Mouse (Mus musculus) left cerebral cortex, adult 11 months (tissue): Measurements from ENCODE around the gene Inca1.

ENCODE experiments used
- DNase-seq: peaks from one replicate; pipeline ENCODE4 v3.0.0; 2022; ENCODE audit warnings: low spot score

Gene Inca1

DNA sequence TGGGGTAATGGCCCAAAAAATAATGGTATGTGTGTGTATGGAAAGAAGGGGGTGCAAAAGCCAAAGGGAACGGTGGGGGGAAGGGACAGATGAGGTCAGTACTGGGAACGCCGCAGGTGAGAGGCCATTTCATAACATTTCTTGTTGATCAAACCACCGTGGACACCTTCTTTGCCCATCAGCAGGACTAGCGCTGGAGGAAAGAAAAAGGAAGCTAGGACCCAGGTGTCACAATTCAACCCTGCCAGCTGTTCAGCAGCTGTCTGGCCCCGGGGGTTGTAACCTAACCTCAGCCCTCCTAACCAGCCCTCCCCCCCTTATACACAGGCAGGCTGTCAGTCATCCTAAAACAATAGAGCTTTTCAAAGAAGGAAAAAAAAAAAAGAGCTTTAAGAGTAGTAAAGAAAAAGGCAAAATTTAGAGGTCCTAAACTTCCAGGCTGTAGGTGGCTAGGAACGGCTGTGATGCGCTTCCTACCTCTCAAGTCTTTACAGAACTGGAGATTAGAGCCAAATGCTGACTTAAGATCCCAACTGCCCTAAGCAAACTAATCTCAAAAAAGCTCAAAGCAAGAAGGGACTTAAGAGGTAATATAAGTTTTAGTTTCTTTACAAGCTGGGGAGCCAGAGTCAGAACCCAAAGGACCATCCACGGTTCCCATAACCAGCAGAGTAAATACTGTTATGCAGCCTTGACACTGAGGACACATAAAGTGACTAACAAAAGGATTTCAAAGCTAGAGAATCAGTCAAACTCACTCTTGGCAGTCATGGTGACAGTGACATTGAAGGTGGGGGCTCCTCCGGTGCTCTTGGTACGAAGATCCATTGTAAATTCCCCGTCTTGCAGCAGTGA is 47.7 kb downstream of the Inca1 start:
- no peak for DNase-seq

DNA sequence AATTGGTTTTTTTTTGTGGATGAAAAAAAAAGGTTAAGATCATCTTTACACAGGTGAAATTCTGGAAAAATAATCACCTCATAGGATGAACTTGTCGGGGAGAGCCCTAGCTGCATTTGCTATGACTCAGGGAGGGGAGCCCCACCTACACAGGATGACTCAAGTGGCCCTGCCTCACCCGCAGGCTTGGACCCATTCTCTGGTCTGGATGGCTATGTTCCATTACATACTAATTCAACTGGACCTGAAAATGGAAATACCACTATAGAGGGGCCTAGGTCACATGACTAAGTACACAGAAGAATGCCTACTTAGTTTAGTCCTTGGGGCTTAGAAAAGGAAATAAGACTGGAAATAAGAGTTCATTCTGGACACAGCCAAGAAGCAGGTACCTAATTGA is 48.6 kb downstream of the Inca1 start:
- no peak for DNase-seq

DNA sequence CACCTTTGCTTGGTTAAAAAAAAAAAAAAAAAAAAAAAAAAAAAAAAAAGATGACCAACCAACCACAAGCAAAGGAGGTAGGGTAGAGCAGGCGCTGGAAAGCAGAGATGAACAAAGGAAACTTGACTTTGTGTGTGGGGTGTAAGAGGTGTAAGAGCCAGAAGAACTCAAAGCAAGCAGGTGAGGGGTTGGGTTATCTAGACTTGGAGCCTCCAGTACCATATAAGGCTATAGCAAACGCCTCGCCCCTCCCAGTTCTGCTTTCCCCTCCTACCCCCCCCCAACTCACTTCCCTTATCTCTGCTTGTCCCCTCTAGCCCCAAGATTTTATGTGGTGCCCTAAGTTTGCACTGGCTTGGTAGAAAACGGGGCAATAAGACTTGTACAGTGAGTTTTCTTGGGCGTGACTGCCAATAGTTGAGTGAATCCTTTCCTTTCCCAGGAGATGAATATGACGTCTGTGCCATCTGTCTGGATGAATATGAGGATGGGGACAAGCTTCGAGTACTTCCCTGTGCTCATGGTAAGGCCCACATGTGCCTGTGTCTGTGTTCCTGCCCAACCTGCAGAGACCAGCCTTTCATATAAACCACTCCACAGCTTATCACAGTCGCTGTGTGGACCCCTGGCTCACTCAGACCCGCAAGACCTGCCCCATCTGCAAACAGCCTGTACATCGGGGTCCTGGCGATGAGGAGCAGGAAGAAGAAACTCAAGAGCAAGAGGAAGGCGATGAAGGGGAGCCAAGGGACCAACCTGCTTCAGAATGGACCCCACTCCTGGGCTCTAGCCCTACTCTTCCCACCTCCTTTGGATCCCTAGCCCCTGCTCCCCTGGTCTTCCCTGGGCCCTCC is 49.4 kb downstream of the Inca1 start:
- no peak for DNase-seq

DNA sequence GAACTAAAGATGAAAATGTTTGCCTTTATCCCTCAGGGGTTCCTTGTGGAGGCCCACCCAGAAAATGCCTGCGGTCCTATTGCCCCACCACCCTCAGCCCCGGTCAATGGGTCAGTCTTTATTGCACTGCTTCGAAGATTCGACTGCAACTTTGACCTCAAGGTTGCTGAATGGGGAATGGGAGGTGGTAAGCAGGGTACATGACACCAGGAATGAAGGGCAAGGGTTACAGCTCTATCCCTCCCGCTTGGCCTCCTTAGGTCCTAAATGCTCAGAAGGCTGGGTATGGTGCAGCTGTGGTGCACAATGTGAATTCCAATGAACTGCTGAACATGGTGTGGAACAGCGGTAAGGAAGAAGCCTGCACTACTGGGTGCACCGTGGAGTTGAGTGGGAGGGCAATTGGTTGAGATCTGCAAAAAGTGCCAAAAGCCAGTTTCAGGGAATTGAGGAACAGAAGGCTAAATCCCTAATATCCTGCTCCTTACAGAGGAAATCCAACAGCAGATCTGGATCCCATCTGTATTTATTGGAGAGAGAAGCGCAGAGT is 50.7 kb downstream of the Inca1 start:
- no peak for DNase-seq

DNA sequence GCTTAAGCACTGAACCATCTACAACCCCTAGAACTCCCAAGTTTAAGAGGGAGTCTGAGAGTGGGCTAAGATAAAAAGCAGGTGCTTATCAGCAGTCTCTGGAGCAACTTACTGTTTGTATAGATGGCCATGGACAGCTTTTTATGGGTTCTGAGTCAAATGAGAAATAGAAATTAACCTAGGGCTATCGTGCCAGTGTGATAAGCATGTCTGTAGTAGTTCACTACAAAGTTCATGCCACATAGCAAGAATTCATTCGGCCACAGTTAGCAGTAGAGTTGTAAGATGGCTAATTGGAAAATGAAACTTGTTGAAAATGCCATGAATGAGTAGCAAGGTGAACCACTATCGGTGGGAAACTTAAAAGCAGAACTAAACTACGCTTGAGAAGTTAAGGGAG is 51.4 kb downstream of the Inca1 start:
- no peak for DNase-seq

DNA sequence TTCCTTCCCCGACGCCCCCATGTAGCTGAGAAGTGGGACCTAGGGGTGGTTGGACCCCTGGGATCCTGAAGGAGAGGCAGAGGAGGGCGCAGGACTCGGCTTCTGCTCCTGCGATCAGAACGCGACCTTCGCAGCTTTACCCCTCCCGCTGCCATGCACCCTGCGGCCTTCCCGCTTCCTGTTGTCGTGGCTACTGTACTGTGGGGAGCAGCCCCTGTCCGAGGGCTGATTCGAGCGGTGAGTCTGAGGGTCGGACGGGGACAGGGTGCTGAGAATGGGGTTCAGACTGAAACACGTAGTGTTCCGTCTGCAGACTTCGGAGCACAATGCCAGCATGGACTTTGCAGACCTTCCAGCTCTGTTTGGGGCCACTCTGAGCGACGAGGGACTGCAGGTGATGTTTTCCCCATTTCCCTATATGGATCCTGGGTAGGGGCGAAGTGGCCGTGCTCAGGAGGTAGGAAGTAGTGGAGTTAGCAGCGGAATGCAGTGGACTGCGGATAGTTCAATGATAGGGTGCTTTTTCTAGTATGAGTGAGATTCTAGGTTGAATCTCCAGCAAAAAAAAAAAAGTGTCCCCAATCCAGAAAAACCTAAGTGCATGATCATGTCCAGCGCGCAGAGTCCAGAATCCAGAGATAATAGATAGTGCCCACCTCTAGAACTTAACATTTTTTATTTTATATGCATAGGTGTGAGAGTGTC is 52.1 kb downstream of the Inca1 start:
- no peak for DNase-seq

DNA sequence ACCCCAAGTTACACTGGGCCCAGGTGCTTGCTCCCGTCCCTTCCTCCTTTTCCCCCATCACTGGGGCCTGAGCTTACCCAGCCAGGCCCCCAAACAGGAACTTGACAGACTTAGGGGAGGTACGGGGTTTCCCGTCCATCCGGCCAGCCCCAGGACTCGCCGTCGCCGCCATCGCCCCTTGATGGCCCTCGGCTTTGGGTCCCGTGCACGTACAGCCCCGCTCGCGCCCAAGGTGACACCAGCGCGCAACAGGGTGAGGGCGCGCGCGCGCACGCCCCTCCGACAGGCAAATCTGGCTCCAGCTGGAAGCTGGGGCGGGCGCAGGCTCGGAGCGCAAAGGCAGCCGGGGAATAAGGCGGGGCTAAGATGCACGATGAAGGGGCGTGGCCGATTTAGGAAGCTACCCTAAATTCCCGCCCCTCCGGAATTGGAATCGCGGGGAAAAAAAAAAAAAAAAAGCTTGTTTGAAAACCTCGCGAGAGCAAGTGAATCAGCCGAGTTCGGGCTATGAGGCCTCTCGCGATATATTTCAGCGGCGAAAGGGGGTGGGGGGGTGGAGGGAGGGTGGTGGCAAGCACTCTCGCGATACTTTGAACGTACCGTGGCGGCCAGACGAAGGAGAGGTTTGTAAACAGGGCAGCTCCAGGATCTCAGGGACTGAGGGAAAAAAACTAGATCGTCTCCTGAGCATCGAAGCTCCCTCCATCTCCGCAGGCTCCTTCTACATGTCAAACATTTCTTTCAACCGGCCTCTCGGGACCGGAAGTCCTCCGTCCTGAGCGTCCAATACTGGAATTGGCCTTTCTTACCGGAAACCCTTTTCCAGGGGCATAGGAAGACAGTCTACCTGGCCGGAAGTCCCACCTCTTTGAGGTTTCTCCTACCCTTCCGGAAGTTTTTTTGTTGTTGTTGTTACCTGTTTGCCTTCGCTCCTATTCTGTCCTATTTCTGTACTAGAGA is 53.0 kb downstream of the Inca1 start, which contains the start of the genes Rnf167 and Slc25a11:
Rnf167 (plus strand) TSS at position 545 of the 960 bp plus-strand sequence.
Slc25a11 (minus strand) TSS at position 789 of the 960 bp plus-strand sequence.
- DNase-seq: peak; percentile 95

DNA sequence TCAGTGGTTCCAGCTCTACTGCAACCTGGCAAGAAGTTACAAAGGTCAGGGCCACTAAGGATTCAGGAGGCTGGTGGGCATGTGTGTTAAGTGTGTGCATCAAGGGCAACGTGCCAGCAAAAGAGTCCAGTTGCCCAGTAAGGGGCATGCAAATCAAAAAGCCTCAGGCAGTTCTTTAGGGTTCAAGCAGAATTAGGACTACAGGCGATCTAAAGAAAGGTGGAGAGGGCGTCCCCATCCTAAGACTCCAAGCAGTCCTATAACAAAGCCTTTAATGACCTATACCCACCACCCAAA is 53.7 kb downstream of the Inca1 start:
- no peak for DNase-seq

DNA sequence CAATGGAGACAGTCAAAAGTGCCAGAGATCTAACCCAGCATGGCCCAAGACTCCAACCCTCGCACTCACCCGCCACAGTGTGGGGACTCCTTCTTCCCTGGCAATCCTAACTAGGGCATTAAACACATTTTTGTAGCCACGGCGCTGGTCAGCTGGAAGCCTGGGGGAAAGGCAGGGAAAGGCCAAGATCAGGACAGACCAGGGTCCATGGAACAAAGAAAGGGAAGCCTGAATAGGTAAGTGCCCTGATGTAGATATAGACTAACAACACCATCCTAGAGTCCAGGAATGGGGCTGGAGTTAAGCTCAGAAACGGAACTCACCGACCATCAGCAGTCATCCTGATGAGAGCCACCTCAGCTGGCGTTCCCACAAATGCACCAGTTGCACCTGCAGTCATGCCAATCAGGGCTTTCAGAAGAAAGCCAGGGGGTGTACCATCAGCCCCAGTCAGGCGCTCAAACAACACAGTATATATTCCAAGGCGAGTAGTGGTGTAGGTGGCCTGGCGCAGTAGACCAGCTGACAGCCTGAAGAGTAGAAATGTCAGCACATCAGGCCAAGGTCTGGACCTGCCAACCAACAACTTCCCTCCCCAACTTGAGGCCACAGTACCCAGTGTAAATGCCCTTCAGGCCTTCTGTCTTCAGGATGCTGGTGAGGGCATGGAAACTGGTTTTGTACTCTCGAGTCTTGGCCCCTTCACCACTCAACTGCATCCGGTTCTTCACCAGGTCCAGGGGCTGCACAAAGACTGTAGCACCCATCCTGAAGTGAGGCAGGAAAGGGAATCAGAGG is 54.3 kb downstream of the Inca1 start:
- no peak for DNase-seq

DNA sequence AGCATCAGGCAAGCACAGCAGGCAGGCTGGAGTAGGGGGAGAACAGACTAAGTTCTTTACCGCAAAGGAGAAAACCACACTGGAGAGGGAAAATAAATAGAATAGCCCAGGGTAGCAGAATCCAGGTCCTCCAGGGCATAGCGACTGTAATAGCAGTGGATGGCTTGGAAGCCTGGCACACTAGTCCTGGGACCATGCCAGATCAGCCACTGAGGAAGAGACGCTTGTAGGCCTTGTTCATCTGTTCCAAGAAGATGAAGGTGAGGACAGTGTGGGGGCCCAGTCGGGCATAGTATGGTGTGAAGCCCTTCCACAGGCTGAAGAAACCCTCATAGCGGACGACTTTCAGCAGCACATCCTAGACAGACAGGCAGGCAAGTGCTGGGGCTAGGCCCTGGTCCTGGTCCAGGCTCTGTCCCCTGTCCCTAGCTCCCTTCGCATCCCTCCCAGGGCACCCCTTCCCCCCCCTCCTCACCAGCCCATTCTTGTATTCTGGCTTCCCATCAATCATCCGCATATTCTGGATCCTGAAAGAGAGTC is 55.3 kb downstream of the Inca1 start:
- no peak for DNase-seq

DNA sequence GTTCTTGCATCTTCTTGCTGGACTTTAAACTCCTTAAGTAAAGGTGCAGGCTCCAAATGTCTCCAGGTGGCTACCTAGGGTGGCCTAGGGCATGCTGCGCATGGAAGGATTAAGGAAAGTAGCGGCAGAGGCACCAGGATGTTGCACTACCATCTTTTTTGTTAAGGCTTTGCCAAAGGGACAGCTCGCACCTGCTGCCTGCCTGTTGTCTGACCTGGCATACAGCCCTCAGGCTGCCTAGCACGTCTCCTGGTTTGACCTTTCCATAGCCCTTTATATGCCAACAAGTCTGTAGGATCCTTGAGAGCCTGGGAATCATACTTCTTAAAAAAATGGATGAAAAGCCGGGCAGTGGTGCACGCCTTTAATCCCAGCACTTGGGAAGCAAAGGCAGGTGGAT is 56.9 kb downstream of the Inca1 start:
- DNase-seq: no peak

DNA sequence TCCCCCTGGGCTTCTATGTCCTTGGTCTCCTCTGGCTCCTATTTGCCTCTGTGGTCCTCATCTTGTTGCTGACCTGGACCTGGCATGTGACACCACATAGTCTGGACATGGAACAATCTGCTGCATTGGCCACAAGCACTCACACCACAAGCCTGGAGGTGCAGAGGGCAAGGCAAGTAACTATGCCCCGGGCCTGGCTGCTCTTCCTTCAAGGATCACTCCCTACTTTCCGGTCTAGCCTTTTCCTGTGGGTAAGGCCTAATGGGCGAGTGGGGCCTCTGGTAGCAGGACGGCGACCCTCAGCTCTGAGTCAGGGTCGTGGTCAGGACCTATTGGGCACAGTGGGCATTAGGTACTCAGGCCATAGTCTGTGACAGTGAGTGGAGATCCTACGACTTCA is 58.7 kb downstream of the Inca1 start:
- DNase-seq: no peak

DNA sequence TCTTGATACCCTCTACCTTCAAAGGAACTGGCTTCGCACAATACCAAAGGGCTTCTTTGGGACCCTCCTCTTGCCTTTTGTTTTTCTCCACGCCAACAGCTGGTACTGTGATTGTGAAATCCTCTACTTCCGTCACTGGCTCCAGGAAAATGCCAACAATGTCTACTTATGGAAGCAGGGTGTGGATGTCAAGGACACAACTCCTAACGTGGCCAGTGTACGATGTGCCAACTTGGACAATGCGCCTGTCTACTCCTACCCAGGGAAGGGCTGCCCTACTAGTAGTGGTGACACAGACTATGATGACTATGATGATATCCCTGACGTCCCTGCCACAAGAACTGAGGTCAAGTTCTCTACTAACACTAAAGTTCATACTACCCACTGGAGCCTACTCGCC is 60.0 kb downstream of the Inca1 start:
- DNase-seq: no peak

DNA sequence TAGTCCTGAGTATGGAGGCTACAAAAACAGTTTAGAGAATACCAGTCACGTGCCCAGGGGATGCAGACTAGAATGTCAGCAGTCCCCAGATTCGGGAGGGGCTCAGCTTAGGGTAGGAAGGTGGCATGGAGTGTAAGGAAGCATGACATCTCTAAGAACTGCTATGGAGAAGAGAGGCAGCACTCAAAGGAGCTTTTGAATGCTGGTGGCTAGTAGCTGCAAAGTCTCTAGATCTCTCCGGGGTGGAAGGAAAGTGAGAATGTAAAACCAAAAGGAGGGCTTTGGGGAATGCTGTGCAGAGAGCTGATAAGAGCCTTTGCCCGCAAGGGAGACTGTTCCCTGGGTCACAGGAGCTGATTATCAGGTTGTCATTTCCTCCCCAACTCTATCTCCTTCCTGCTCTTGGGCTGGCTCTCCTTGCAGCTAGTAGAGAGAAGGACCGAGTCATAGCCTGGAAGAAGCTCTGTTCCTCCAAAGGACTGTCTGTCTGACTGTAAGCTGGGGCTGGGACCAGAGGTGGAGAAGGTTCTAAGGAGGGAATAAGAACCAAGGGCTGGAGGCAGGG is 61.2 kb downstream of the Inca1 start, which contains the start of gene Gp1ba:
Gp1ba (plus strand) TSS at position 409 of the 565 bp plus-strand sequence.
- no peak for DNase-seq
